ENCODE assay signal across 13 mouse cellular contexts in the genomic region with DNA sequence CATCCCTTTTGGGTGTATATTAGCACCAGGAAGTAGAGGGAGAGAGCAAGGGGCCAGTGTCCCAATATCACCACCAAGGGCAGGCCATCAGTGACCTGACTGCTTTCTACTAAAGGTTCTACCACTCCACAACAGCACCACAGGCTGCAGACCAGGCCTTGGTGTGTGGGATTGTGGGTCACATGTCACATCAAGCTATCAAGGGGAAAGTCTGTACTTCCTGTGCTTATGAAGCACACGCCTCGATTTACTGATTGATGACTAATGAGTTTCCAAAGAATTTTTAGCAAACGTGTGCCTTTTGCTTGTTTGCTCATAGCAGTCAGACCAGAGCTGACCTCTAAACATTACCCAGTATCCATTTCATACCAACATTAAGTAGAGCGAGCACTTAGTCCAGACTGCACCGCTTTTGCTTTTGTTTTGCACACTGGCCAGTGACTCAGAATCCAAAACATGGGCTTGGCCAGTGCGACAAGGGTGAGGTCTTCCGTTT.
"Had no signal": no experiment of that assay in that cellular context is flagged by ENCODE, and none has a peak within 500 bp of the region (broad histone marks: within the 10 kb centered on the region; RNA-seq: fewer than 3 reads in every experiment).

No protein-coding gene starts in this region.

- H3K4me1 ChIP-seq: kidney, embryonic 15.5 days; limb, embryonic 15.5 days; liver, embryonic 13.5 days; neural tube, embryonic 12.5 days had no signal

- H3K4me3 ChIP-seq: kidney, embryonic 15.5 days; left cerebral cortex, adult 2 months; limb, embryonic 15.5 days; liver, embryonic 13.5 days; midbrain, embryonic 15.5 days; neural tube, embryonic 12.5 days had no signal

- DNase-seq: kidney, adult 2 months; kidney, postnatal 14 days; liver, embryonic 13.5 days; lung, adult 18-20 months; retina, postnatal 1 day; right cerebral cortex, postnatal 14 days; thymus, adult 18-20 months; thymus, postnatal 14 days had no signal

- H3K9me3 ChIP-seq: kidney, embryonic 15.5 days; limb, embryonic 15.5 days; liver, embryonic 13.5 days; midbrain, embryonic 15.5 days; neural tube, embryonic 12.5 days had no signal

- H3K36me3 ChIP-seq: kidney, embryonic 15.5 days; limb, embryonic 15.5 days; liver, embryonic 13.5 days; midbrain, embryonic 15.5 days; neural tube, embryonic 12.5 days had no signal

- H3K27me3 ChIP-seq: kidney, embryonic 15.5 days; limb, embryonic 15.5 days; liver, embryonic 13.5 days; midbrain, embryonic 15.5 days; neural tube, embryonic 12.5 days had no signal

- ATAC-seq: midbrain, embryonic 15.5 days had no signal
